Mouse (Mus musculus) ovary, postnatal 14 days (tissue): ENCODE results near the gene Nxpe5.
"Not testable (repeated sequence)": the region's sequence is repeated elsewhere in the genome, so short reads cannot be mapped to it uniquely, and the experiment has no call there.

Experiments used
- DNase-seq: peaks from one replicate; pipeline ENCODE4 v3.0.0; 2022; ENCODE audit warnings: low spot score

Gene Nxpe5

GRCm38 (mm10) chr5:138225700-138226099, at the start of gene Nxpe5:
Gene Nxpe5 (plus strand): TSS chr5:138225898.
- no peak for DNase-seq

- DNase-seq, result peak; percentile 71
Observed at GRCm38 (mm10) chr5:138186950-138187638, 38.6 kb upstream of the Nxpe5 start, which contains the start of the genes Taf6 and Cnpy4. Gene Taf6 (minus strand): TSS chr5:138187451. Gene Cnpy4 (plus strand): TSS chr5:138187485.

- peak; percentile 45 for DNase-seq
Observed at GRCm38 (mm10) chr5:138187661-138188306, 37.9 kb upstream of the Nxpe5 start.

- peak; percentile 79 for DNase-seq
Observed at GRCm38 (mm10) chr5:138193771-138194727, 31.6 kb upstream of the Nxpe5 start, which contains the start of gene Mblac1. Gene Mblac1 (plus strand): TSS chr5:138194314.

GRCm38 (mm10) chr5:138194755-138195345, 30.8 kb upstream of the Nxpe5 start:
- peak; percentile 20 for DNase-seq

- no peak for DNase-seq
Observed at GRCm38 (mm10) chr5:138195463-138195862, 30.2 kb upstream of the Nxpe5 start.

GRCm38 (mm10) chr5:138199576-138199975, 26.1 kb upstream of the Nxpe5 start:
- no peak for DNase-seq

GRCm38 (mm10) chr5:138202086-138202485, 23.6 kb upstream of the Nxpe5 start:
- no peak for DNase-seq

GRCm38 (mm10) chr5:138207253-138207652, 18.4 kb upstream of the Nxpe5 start:
- DNase-seq, result no peak

- DNase-seq, result no peak
Observed at GRCm38 (mm10) chr5:138207873-138208272, 17.8 kb upstream of the Nxpe5 start.

GRCm38 (mm10) chr5:138216632-138217031, 9.1 kb upstream of the Nxpe5 start:
- DNase-seq, result not testable (repeated sequence)

- DNase-seq, result no peak
Observed at GRCm38 (mm10) chr5:138219864-138220263, 5.8 kb upstream of the Nxpe5 start.

- DNase-seq, result peak; percentile 90
Observed at GRCm38 (mm10) chr5:138222111-138222510, 3.6 kb upstream of the Nxpe5 start.

GRCm38 (mm10) chr5:138223287-138223686, 2.4 kb upstream of the Nxpe5 start:
- DNase-seq, result no peak

GRCm38 (mm10) chr5:138226491-138226890, 793 bp downstream of the Nxpe5 start:
- no peak for DNase-seq

GRCm38 (mm10) chr5:138227367-138227766, 1.7 kb downstream of the Nxpe5 start:
- DNase-seq, result no peak

- DNase-seq, result peak; percentile 22
Observed at GRCm38 (mm10) chr5:138228026-138228425, 2.3 kb downstream of the Nxpe5 start.

GRCm38 (mm10) chr5:138229511-138229910, 3.8 kb downstream of the Nxpe5 start:
- no peak for DNase-seq

GRCm38 (mm10) chr5:138233778-138234177, 8.1 kb downstream of the Nxpe5 start:
- DNase-seq, result no peak

GRCm38 (mm10) chr5:138234224-138234623, 8.5 kb downstream of the Nxpe5 start:
- DNase-seq, result no peak

- DNase-seq, result no peak
Observed at GRCm38 (mm10) chr5:138241511-138241910, 15.8 kb downstream of the Nxpe5 start.

GRCm38 (mm10) chr5:138251144-138251543, 25.4 kb downstream of the Nxpe5 start:
- no peak for DNase-seq
